Mouse (Mus musculus) yolk sac, embryonic 10.5 days (tissue): Measurements from ENCODE around the gene P4hb.
"Not testable (repeated sequence)": the region's sequence is repeated elsewhere in the genome, so short reads cannot be mapped to it uniquely, and the experiment has no call there.

ENCODE experiments used
- DNase-seq: peaks from one replicate; pipeline ENCODE4 v3.0.0-alpha.2; 2017; ENCODE audit warnings: low spot score

The P4hb gene

DNA sequence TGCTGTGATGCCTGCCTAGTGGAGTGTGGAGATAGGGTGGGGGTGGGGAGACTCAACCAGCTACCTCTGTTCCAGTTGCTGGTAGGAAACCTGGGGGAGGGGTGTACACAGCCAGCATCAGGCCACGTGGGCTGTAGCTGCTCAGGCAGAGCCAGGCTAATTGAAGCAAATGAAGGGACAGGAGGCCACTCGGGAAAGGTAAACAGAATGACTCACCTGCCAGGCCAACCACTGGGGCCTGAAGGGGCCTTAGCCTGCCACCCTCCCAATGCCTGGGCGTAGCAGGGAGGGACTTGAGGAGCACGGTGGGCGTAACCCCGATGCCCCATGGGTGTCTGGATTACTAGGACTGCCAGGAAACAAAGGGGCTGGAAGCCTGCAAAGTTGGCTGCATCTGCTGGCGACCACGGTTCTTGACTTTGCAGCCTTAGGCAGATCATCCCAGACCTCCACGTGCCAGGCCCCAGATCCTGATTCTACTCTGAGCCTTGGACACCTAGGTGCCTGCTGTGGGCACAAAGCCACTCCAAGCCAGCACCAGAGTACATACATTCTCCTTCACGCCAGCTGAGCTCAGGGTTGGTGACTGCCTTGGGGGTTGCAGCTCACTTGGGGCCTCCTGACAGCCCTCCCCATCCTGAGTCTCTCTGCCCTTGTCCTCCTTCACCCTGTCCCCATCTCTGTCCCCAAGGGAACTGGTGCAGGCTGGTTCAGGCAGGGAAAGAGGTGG is 33.6 kb downstream of the P4hb start:
- peak; percentile 78 for DNase-seq

DNA sequence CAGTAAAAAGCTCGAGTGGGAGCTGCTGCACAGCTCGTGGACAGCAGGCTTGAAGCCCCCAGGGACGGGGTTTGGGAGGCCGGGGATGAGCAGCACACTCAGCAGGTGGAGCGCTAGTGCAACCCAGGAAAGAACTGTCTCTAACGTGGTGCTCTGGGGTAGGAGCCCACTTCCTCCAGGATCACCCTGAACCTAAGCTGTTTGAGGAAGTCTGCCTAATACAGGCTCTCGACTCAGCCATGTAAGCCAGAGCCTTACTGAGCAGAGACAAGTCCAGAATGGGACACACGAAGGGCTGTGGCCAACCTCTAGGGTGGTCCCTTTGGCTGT is 34.1 kb downstream of the P4hb start:
- DNase-seq: no peak

GRCm38 (mm10) chr11:120538485-120538884 is 34.6 kb downstream of the P4hb start:
- DNase-seq: no peak

DNA sequence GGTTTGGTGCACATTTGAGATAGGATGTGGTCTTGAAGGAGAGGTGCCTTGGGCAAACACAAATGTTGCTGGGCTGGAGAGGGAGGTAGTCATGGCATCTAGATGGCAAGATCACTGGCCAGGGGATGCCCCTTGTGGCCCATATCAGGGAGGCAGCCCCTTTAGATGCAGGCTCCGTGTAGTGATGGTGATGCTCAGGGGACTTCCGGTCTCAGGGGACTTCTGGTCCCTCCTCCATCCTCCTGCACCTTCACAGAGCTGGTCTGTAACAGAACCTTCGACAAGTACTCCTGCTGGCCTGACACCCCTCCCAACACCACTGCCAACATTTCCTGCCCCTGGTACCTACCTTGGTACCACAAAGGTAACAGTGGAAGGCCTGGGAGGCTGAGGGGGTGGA is 37.2 kb downstream of the P4hb start:
- no peak for DNase-seq

GRCm38 (mm10) chr11:120535145-120535544 is 37.9 kb downstream of the P4hb start:
- no peak for DNase-seq

GRCm38 (mm10) chr11:120534093-120534492 is 39.0 kb downstream of the P4hb start:
- no peak for DNase-seq

DNA sequence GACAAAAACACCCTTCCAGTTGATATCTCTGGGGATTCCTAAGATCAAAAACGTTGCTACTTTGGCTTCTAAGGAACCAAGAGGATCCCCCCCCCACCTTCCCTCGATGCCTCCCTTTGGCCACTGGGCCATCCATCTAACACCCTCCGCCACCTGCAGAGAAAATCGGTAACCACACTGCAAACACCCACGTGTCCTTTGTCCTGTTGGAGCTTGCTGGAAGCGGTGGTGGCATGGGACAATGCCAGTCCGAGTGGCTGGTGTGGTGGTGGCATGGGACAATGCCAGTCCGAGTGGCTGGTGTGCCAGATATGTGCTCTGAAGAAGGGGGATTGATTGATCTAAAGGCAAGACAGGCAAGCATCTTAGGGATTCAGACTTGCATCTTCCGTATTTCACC is 41.4 kb downstream of the P4hb start:
- no peak for DNase-seq

DNA sequence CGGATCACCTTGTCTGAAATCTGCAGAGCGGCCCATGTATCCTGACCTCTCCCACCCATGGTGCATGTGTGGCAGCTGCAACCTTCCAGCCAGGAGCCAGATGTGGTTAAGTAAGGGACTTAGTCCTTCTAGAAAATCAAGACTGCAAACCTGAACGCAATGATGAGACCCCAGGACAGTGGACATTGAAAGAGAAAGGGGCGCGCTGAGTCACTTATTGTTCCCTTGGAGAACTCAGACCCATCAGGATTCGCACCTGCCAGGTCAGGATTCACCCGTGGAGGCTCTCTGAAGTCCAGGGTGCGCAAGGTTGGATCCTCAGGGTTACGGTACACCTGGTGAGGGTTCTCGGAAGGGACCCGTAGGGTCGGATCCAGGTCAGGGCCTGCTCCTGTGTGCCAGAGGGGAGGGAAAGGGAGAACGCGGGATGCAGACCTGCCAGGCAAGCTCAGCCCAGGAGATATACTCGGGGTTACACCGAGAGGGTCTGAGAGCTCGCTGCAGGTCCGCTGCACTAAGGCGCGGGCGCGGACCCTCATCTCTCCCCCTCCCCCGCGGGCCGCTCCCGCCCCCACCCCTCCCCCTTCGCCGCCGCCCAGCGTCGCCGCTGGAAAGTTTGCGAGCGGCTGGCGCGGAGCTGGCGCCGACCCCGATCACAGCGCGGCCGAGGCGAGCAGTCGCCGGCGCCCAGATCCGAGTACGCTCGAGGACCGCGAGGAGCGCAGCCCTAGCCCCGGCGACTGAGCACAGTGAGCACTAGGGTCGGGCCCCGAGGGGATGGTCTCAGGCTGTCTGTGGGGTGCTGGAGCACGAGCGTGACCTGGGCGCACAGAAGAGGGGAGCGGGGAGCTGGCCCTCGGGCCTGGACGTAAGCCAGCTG is 42.7 kb downstream of the P4hb start, which contains the start of gene Gcgr:
Gene Gcgr, plus strand, starts transcription at position 615 of the 880 bp plus-strand sequence.
- peak; percentile 53 for DNase-seq

DNA sequence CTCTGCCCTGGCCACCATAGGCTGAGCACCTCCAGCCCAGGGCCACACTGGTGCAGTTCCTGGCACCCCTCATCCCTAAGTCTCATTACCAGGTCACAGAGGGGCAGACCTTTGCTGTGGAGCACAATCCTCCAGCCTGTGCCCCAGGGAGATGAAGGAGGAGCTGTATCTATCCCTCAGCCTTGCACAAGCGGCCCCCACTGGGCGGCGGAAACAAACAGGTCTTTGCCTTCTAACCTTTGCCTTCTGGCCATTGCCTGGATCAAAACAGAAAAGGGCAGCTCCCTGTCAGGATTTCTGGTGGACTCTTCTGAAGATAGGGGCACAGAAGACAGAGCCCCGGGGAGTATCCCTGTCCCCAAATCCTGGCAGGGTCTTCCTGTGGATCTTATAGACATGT is 44.1 kb downstream of the P4hb start:
- peak; percentile 72 for DNase-seq

GRCm38 (mm10) chr11:120527690-120528354 is 45.2 kb downstream of the P4hb start:
- DNase-seq: no peak

- DNase-seq: no peak
Measured at GRCm38 (mm10) chr11:120525959-120526358, 47.1 kb downstream of the P4hb start.

GRCm38 (mm10) chr11:120522581-120522980 is 50.5 kb downstream of the P4hb start:
- DNase-seq: peak; percentile 40

DNA sequence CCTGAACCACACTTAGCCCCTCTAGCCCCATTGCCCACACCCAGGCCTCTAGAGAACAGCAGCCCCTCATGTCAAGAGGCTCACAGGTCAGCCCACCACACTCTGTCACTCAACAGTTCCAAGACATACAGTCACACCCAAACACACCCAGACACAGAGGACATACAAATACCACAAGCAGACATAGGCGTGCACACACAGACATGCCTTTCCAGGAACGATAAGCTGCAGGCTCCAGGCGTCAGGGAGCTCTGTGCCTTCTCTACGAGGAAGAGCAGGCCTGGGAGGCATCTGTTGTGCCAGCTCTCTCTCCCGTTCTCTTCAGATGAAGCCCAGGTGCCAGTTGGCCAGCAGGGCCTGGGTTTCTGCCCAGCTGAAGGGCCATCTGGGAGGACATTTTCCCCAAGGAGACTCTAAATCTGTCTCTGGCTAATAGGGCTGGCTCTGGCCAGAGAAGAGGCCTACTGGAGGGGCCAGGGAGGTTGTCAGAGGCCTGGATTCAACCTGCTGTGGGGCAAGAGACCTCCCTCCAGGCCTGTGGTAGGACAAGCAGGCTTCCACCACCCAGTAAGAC is 52.0 kb downstream of the P4hb start:
- DNase-seq: no peak

GRCm38 (mm10) chr11:120520498-120520897 is 52.6 kb downstream of the P4hb start:
- DNase-seq: no peak

DNA sequence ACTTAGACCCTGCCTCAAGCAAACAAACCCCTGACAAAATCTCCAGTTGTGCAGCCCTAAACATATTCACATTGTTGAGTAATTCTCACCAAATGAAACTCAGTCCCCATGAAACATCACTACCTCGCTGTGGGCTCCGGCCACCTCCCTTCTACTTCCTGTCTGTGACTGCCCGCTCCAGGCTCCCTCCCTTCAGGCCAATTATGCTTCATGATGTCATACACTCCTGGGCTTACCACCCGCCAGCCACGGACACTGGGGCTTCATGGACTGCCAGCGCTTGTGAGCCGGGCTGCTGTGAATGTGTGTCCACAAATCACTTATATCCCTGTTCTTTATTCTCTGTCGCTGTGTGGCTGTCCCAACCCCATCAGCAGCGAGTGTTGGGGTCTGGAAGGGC is 53.3 kb downstream of the P4hb start:
- no peak for DNase-seq

- no peak for DNase-seq
Measured at GRCm38 (mm10) chr11:120518558-120518957, 54.5 kb downstream of the P4hb start.

GRCm38 (mm10) chr11:120518027-120518426 is 55.0 kb downstream of the P4hb start:
- peak; percentile 91 for DNase-seq

- DNase-seq: no peak
Measured at GRCm38 (mm10) chr11:120517147-120517546, 55.9 kb downstream of the P4hb start.

DNA sequence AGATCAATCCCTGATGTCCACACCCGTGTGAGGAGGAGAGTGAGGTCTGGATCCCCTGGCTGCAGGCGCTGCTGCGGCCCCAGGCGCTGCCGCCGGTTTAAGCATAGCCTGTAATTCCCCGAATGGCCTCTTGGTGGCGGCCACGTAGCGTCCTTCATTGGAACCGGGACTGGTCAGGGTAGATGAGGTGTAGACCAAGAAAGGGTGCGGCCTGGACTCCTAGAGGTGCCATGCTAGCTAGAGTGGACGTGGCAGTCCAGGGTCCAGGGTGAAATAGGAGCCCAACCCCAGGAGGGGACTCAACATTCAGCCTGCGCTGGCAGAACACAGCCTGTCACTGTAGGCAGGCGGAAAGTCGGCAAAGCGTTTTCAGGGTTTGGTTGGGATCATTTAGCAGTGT is 57.4 kb downstream of the P4hb start:
- DNase-seq: peak; percentile 84

GRCm38 (mm10) chr11:120514262-120514661 is 58.8 kb downstream of the P4hb start:
- not testable (repeated sequence) for DNase-seq

DNA sequence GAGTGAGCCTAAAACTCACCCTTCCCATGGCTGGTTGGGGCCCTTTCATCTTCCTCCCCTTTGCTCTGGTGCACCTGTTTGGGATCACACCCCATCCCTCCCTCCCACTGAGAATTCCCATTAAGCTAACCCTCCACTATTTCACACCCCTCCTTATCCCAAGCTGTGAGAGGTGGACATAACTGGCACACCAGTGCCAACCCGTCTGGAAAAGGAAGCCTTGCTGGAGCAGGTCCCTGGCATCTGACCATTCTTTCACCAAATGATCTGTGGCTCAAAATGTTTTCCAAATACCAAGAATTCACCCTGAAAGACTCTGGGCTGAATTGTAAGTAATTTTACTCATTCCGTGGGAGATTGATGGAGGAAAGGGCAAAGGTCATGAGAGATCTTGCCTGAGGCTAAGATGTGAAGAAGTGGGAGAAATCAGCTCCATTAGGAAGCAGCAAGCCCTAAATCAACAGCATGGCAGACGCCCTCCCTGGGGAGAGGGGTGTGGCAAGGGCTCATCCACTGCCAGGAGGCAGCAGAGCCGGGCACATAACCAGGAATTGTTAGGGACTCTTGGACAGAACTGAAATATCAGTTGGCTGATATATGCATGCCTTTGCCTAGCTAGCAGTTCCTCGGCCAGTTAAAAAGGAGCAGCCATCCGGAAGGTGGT is 60.1 kb downstream of the P4hb start:
- DNase-seq: no peak
